Mouse (Mus musculus) CH12.LX (cell line): Measurements from ENCODE around the gene Gm12830. TPM values are rescaled to one million over a fixed set of nuclear protein-coding genes. Genes with fewer than 3 reads are reported as not detected.

ENCODE experiments used
- DNase-seq: peaks from one replicate; pipeline ENCODE4 v3.0.0-alpha.2; 2013; ENCODE audit errors: extremely low read depth
- H3K27ac ChIP-seq: 2 replicates; pipeline ENCODE4 v1.5.1; 2012; ENCODE audit warnings: low read depth, mild to moderate bottlenecking, control low read depth, moderate library complexity; ENCODE audit not compliant: insufficient read depth
- H3K27me3 ChIP-seq: replicated peaks from 2 replicates; pipeline ENCODE3; 2012; ENCODE audit warnings: inconsistent platforms
- H3K36me3 ChIP-seq, 2 experiments: replicated peaks in 1 of 2; 2 replicates each; pipeline versions ENCODE3 to v1.6.1; 2012; ENCODE audit warnings: inconsistent platforms in 1 of 2, low read length in 1 of 2, mild to moderate bottlenecking in 1 of 2, mixed read lengths in 1 of 2, moderate library complexity in 1 of 2; ENCODE audit not compliant: control insufficient read depth in 1 of 2, insufficient read depth in 1 of 2
- H3K4me1 ChIP-seq, 2 experiments: 2 replicates each; pipeline ENCODE4 v1.6.1; 2012; ENCODE audit warnings: inconsistent platforms in 1 of 2, moderate library complexity in 1 of 2; ENCODE audit not compliant: insufficient read depth in 2 of 2, control insufficient read depth in 1 of 2
- H3K4me2 ChIP-seq: 2 replicates; pipeline ENCODE4 v1.6.1; 2012; ENCODE audit warnings: low read depth, mild to moderate bottlenecking, control low read depth; ENCODE audit not compliant: poor library complexity, insufficient read depth, severe bottlenecking
- H3K4me3 ChIP-seq, 3 experiments: fragments of 150-350 bp in 1 of 3; sonication (generic) in 1 of 3; replicated peaks in 1 of 3; 2 replicates each; pipeline versions ENCODE3 to v1.5.1; 2011 to 2012; ENCODE audit warnings: low read depth in 2 of 3, low read length in 2 of 3, mild to moderate bottlenecking in 2 of 3, moderate library complexity in 2 of 3, control low read depth in 1 of 3, improper control_type of control experiment in 1 of 3, inconsistent platforms in 1 of 3, mixed read lengths in 1 of 3; ENCODE audit not compliant: poor library complexity in 1 of 3
- H3K79me2 ChIP-seq: replicated peaks from 2 replicates; pipeline ENCODE4 v1.6.1; 2012; ENCODE audit warnings: mild to moderate bottlenecking, moderate library complexity; ENCODE audit not compliant: control insufficient read depth, poor library complexity, insufficient read depth, severe bottlenecking; ENCODE audit errors: extremely low read depth
- H3K9ac ChIP-seq: 2 replicates; pipeline ENCODE4 v1.6.1; 2012; ENCODE audit warnings: low read depth, mild to moderate bottlenecking, control low read depth, moderate library complexity; ENCODE audit not compliant: insufficient read depth
- H3K9me3 ChIP-seq: replicated peaks from 2 replicates; pipeline ENCODE3; 2012; ENCODE audit warnings: low read length, inconsistent platforms, mixed read lengths
- BHLHE40 ChIP-seq: IDR thresholded peaks from 2 replicates; pipeline ENCODE4 v1.6.1; 2011; ENCODE audit warnings: mild to moderate bottlenecking, low read depth, low read length, improper control_type of control experiment
- CHD1 ChIP-seq: IDR thresholded peaks from 2 replicates; pipeline ENCODE4 v1.6.1; 2012; ENCODE audit warnings: low read depth, low read length, improper control_type of control experiment, inconsistent platforms
- CHD2 ChIP-seq: IDR thresholded peaks from 2 replicates; pipeline ENCODE4 v1.6.1; 2011; ENCODE audit warnings: low read length, improper control_type of control experiment
- CTCF ChIP-seq, 2 experiments: IDR thresholded peaks in 1 of 2; conservative IDR thresholded peaks in 1 of 2; 2 replicates each; pipeline ENCODE4 v1.5.1; 2011 to 2012; ENCODE audit warnings: low read depth in 2 of 2, low read length in 2 of 2, improper control_type of control experiment in 1 of 2, inconsistent platforms in 1 of 2, mild to moderate bottlenecking in 1 of 2, moderate library complexity in 1 of 2
- E2F4 ChIP-seq: IDR thresholded peaks from 2 replicates; pipeline ENCODE4 v1.6.1; 2011; ENCODE audit warnings: low read depth, low read length, improper control_type of control experiment; ENCODE audit not compliant: insufficient replicate concordance
- EP300 ChIP-seq: IDR thresholded peaks from 2 replicates; pipeline ENCODE4 v1.6.1; 2011; ENCODE audit warnings: low read length, improper control_type of control experiment
- ETS1 ChIP-seq: conservative IDR thresholded peaks from 2 replicates; pipeline ENCODE4 v1.6.1; 2012; ENCODE audit warnings: low read depth, mild to moderate bottlenecking, inconsistent platforms, low read length, improper control_type of control experiment, moderate library complexity
- GABPA ChIP-seq: IDR thresholded peaks from 2 replicates; pipeline ENCODE4 v1.6.1; 2012; ENCODE audit warnings: low read depth, low read length, improper control_type of control experiment, inconsistent platforms; ENCODE audit not compliant: insufficient replicate concordance
- IRF4 ChIP-seq: IDR thresholded peaks from 2 replicates; pipeline ENCODE4 v1.6.1; 2014; ENCODE audit warnings: low read depth, mild to moderate bottlenecking, inconsistent platforms, low read length, improper control_type of control experiment
- JUN ChIP-seq: IDR thresholded peaks from 2 replicates; pipeline ENCODE4 v1.6.1; 2011; ENCODE audit warnings: low read depth, mild to moderate bottlenecking, low read length, improper control_type of control experiment, moderate library complexity; ENCODE audit not compliant: insufficient read depth
- JUND ChIP-seq: conservative IDR thresholded peaks from 2 replicates; pipeline ENCODE4 v1.6.1; 2011; ENCODE audit warnings: low read depth, low read length, improper control_type of control experiment
- KAT2A ChIP-seq: IDR thresholded peaks from 2 replicates; pipeline ENCODE4 v1.6.1; 2012; ENCODE audit warnings: low read length, improper control_type of control experiment, inconsistent platforms; ENCODE audit not compliant: insufficient replicate concordance
- MAFK ChIP-seq: IDR thresholded peaks from 2 replicates; pipeline ENCODE4 v1.6.1; 2011; ENCODE audit warnings: low read length, improper control_type of control experiment; ENCODE audit not compliant: insufficient replicate concordance
- MAX ChIP-seq: IDR thresholded peaks from 2 replicates; pipeline ENCODE4 v1.6.1; 2011; ENCODE audit warnings: low read length, improper control_type of control experiment
- MEF2A ChIP-seq: IDR thresholded peaks from 2 replicates; pipeline ENCODE4 v1.6.1; 2014; ENCODE audit warnings: low read depth, mild to moderate bottlenecking, inconsistent platforms, low read length, improper control_type of control experiment, borderline replicate concordance
- MXI1 ChIP-seq: IDR thresholded peaks from 2 replicates; pipeline ENCODE4 v1.6.1; 2011; ENCODE audit warnings: mild to moderate bottlenecking, low read depth, low read length, improper control_type of control experiment
- NELFE ChIP-seq: IDR thresholded peaks from 2 replicates; pipeline ENCODE4 v1.6.1; 2011; ENCODE audit warnings: low read depth, low read length, improper control_type of control experiment
- NRF1 ChIP-seq: IDR thresholded peaks from 2 replicates; pipeline ENCODE4 v1.6.1; 2014; ENCODE audit warnings: low read depth, mild to moderate bottlenecking, inconsistent platforms, low read length, improper control_type of control experiment, moderate library complexity
- POLR2A ChIP-seq: IDR thresholded peaks from 2 replicates; pipeline ENCODE4 v1.6.1; 2011; ENCODE audit warnings: low read depth, mild to moderate bottlenecking, improper control_type of control experiment, low read length
- POLR2AphosphoS2 ChIP-seq: IDR thresholded peaks from 2 replicates; pipeline ENCODE4 v1.6.1; 2011; ENCODE audit warnings: low read depth, low read length, improper control_type of control experiment
- RAD21 ChIP-seq: IDR thresholded peaks from 2 replicates; pipeline ENCODE4 v1.6.1; 2011; ENCODE audit warnings: low read depth, mild to moderate bottlenecking, low read length, improper control_type of control experiment, moderate library complexity
- SIN3A ChIP-seq: IDR thresholded peaks from 2 replicates; pipeline ENCODE4 v1.6.1; 2012; ENCODE audit warnings: low read length, improper control_type of control experiment, inconsistent platforms
- SMC3 ChIP-seq: IDR thresholded peaks from 2 replicates; pipeline ENCODE4 v1.6.1; 2011; ENCODE audit warnings: low read depth, low read length, improper control_type of control experiment
- TBP ChIP-seq: conservative IDR thresholded peaks from 2 replicates; pipeline ENCODE4 v1.6.1; 2011; ENCODE audit warnings: low read depth, low read length, improper control_type of control experiment
- TCF12 ChIP-seq: IDR thresholded peaks from 2 replicates; pipeline ENCODE4 v1.6.1; 2014; ENCODE audit warnings: low read depth, mild to moderate bottlenecking, inconsistent platforms, low read length, improper control_type of control experiment
- USF2 ChIP-seq: conservative IDR thresholded peaks from 2 replicates; pipeline ENCODE4 v1.6.1; 2011; ENCODE audit warnings: low read depth, low read length, improper control_type of control experiment
- ZC3H11A ChIP-seq: IDR thresholded peaks from 2 replicates; pipeline ENCODE4 v1.6.1; 2012; ENCODE audit warnings: low read depth, mild to moderate bottlenecking, inconsistent platforms, low read length, improper control_type of control experiment
- ZNF384 ChIP-seq: IDR thresholded peaks from 2 replicates; pipeline ENCODE4 v1.6.1; 2012; ENCODE audit warnings: low read depth, low read length, improper control_type of control experiment, inconsistent platforms
- dilution Hi-C: fragments of 300-500 bp; cut with MboI; formaldehyde crosslinking; loops from 2 replicates; pipeline ENCODE4 v1.14.3; 2020; ENCODE audit warnings: low sequenced_read_pairs; ENCODE audit not compliant: extremely low pct_unique_long_range_greater_than_20kb, extremely low pct_ligation_motif_present
- in situ Hi-C: fragments of 300-500 bp; cut with MboI; formaldehyde crosslinking; loops from 3 replicates; pipeline ENCODE4 v1.14.3; 2019; ENCODE audit warnings: low sequenced_read_pairs, low pct_ligation_motif_present, low pct_unique_long_range_greater_than_20kb, mixed read lengths
- polyA plus RNA-seq: library from polyadenylated mRNA; unstranded; fragments of >175 nt; gene quantifications from 2 replicates; pipeline ENCODE4 v1.2.1, GENCODE M21; 2012; ENCODE audit warnings: low read depth; ENCODE audit not compliant: insufficient read length
- total RNA-seq, 2 experiments: library from RNA; depleted of rRNA; stranded (reverse); fragments of 300-350 nt in 1 of 2; fragments of >200 nt in 1 of 2; gene quantifications; 2 replicates each; pipeline ENCODE4 v1.2.3; 2012 to 2014

The Gm12830 gene
- total and polyA plus RNA-seq, 3 experiments = not detected

- dilution Hi-C loops = no loop called here
- in situ Hi-C loops = no loop called here
Observed at GRCm38 (mm10) chr4:114797254-114797914, 24.1 kb upstream of the Gm12830 start.

DNA sequence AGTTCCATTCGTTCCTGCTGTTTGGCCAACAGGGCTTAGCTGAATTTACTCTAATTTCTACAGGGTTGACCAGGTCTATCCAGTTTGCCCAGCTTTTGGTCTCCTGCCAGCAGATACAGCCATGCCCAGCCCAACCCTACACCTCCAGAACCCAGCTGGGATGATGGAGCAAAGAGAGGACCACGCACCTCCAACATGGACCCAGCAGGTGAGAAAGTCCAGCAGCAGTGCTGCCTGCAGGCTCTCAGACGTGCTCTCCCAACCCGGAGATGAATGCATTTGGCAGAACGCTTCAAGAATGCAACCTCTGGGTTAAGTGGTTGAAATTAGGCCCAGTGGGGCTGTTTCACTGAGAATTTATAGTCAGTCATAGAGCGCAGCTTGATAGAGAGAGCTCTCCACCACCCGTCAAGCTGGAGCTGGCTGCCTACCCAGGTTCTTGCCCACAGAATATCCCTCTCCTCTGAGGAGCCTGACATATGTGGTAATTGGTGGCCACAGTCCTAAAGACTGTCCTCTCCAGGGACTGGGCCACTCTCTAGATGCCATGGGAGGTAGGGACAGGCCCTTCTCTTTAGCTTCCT lies 23.4 kb upstream of the Gm12830 start:
- Histone ChIP-seq H3K36me3 (no peaks in the 10 kb centered on the region), H3K4me1 (no peaks in the 10 kb centered on the region), H3K4me3 (no peak overlapping the region), H3K9me3 (no peaks in the 10 kb centered on the region), H3K4me2 (no peak overlapping the region), H3K27ac (no peak overlapping the region), H3K9ac (no peak overlapping the region), H3K79me2 (no peaks in the 10 kb centered on the region), H3K27me3 (peaks cover 86% of the 10 kb centered on the region)
- dilution Hi-C loops = no loop called here
- no peak for DNase-seq
- no peak for TF ChIP-seq ZC3H11A
- no peak for TF ChIP-seq JUND
- TF ChIP-seq RAD21 = no peak
- TF ChIP-seq CTCF (conservative IDR thresholded peaks at IDR 0.05 in 1 of 2, IDR thresholded peaks at IDR 0.05 in 1 of 2; ENCODE audit: low read depth in 2 of 2, low read length in 2 of 2) = no peak
- TF ChIP-seq MEF2A = no peak
- no peak for TF ChIP-seq POLR2AphosphoS2
- TF ChIP-seq JUN = no peak
- no peak for TF ChIP-seq BHLHE40
- TF ChIP-seq SMC3 = no peak
- TF ChIP-seq NELFE = no peak
- TF ChIP-seq USF2 = no peak
- TF ChIP-seq ETS1 = no peak
- TF ChIP-seq KAT2A = no peak
- no peak for TF ChIP-seq MXI1
- no peak for TF ChIP-seq NRF1
- TF ChIP-seq MAX = no peak
- no peak for TF ChIP-seq TCF12
- TF ChIP-seq POLR2A = no peak
- no peak for TF ChIP-seq SIN3A
- in situ Hi-C loops = no loop called here

More at GRCm38 (mm10) chr4:114797254-114797914, 24.1 kb upstream of the Gm12830 start:
- Histone ChIP-seq H3K9me3 (no peaks in the 10 kb centered on the region), H3K79me2 (no peaks in the 10 kb centered on the region), H3K4me1 (no peaks in the 10 kb centered on the region), H3K4me3 (no peak overlapping the region), H3K27ac (no peak overlapping the region), H3K4me2 (no peak overlapping the region), H3K9ac (no peak overlapping the region), H3K27me3 (peaks cover 85% of the 10 kb centered on the region), H3K36me3 (no peaks in the 10 kb centered on the region)
- no peak for DNase-seq
- no peak for TF ChIP-seq MAX
- no peak for TF ChIP-seq CHD1
- no peak for TF ChIP-seq MEF2A
- TF ChIP-seq POLR2A = no peak
- TF ChIP-seq JUN = no peak
- TF ChIP-seq RAD21 = no peak
- no peak for TF ChIP-seq TBP
- no peak for TF ChIP-seq GABPA
- TF ChIP-seq CHD2 = no peak
- no peak for TF ChIP-seq USF2
- no peak for TF ChIP-seq IRF4
- TF ChIP-seq E2F4 = no peak
- no peak for TF ChIP-seq SMC3
- no peak for TF ChIP-seq BHLHE40
- no peak for TF ChIP-seq EP300
- no peak for TF ChIP-seq MAFK
- no peak for TF ChIP-seq ZNF384
- no peak for TF ChIP-seq ETS1
- no peak for TF ChIP-seq SIN3A
